Mouse (Mus musculus) lung, adult 18-20 months (tissue): ENCODE measurements at regions not wholly inside any gene's neighbourhood (a gene's known extent, or its start where the extent isn't known, plus 50 kb on each side); places are given as distances from the start of the nearest gene placed in this dataset.

ENCODE experiments used
- DNase-seq, 2 experiments: peaks; one replicate each; pipeline ENCODE4 v3.0.0; 2022; ENCODE audit warnings: mixed read lengths in 2 of 2

- DNase-seq, result no peak
Measured at GRCm38 (mm10) chr14:105628673-105629072, 267.9 kb downstream of the Spry2 start.

GRCm38 (mm10) chr14:105624387-105624786 is 272.2 kb downstream of the Spry2 start:
- DNase-seq, result no peak

GRCm38 (mm10) chr14:105622166-105622565 is 274.5 kb downstream of the Spry2 start:
- DNase-seq, result no peak

- no peak for DNase-seq
Measured at GRCm38 (mm10) chr14:105621124-105621523, 275.5 kb downstream of the Spry2 start.

GRCm38 (mm10) chr14:105619449-105619848 is 277.2 kb downstream of the Spry2 start:
- DNase-seq, result no peak

- DNase-seq, result no peak
Measured at GRCm38 (mm10) chr14:105615766-105616165, 280.9 kb downstream of the Spry2 start.

GRCm38 (mm10) chr14:105612794-105613193 is 283.8 kb downstream of the Spry2 start:
- DNase-seq, result no peak

GRCm38 (mm10) chr14:105608804-105609203 is 287.8 kb downstream of the Spry2 start:
- DNase-seq, result no peak

GRCm38 (mm10) chr14:105606551-105606950 is 290.1 kb downstream of the Spry2 start:
- DNase-seq, result no peak

- DNase-seq, result no peak
Measured at GRCm38 (mm10) chr14:105604451-105604850, 292.2 kb downstream of the Spry2 start.

- peak in 1 of 2 experiments; percentile 13 for DNase-seq
Measured at GRCm38 (mm10) chr14:105603047-105603461, 293.6 kb downstream of the Spry2 start.

- no peak for DNase-seq
Measured at GRCm38 (mm10) chr14:105599550-105600453, 296.8 kb downstream of the Spry2 start.

GRCm38 (mm10) chr14:105589751-105590150 is 306.9 kb downstream of the Spry2 start:
- DNase-seq, result no peak

- peak in 1 of 2 experiments; percentile 10 for DNase-seq
Measured at GRCm38 (mm10) chr14:105589261-105589660, 307.4 kb downstream of the Spry2 start.

- DNase-seq, result peak in 1 of 2 experiments; percentile 4
Measured at GRCm38 (mm10) chr14:105588391-105589163, 308.0 kb downstream of the Spry2 start.

GRCm38 (mm10) chr14:105588029-105588390 is 308.6 kb downstream of the Spry2 start:
- no peak for DNase-seq

- DNase-seq, result no peak
Measured at GRCm38 (mm10) chr14:105584632-105585031, 312.0 kb downstream of the Spry2 start.

- no peak for DNase-seq
Measured at GRCm38 (mm10) chr14:105583497-105583896, 313.1 kb downstream of the Spry2 start.

- no peak for DNase-seq
Measured at GRCm38 (mm10) chr14:105576266-105576665, 317.9 kb downstream of the Ndfip2 start.

GRCm38 (mm10) chr14:105572036-105572891 is 313.9 kb downstream of the Ndfip2 start:
- DNase-seq, result no peak

- DNase-seq, result no peak
Measured at GRCm38 (mm10) chr14:105570156-105570555, 311.8 kb downstream of the Ndfip2 start.

GRCm38 (mm10) chr14:105565827-105566226 is 307.5 kb downstream of the Ndfip2 start:
- DNase-seq, result peak; percentile 18 to 26

- no peak for DNase-seq
Measured at GRCm38 (mm10) chr14:105562843-105563242, 304.5 kb downstream of the Ndfip2 start.
